Mouse (Mus musculus) spleen, embryonic (tissue): ENCODE data around the gene 4931406C07Rik.

Experiments
- CTCF ChIA-PET: fragments of 350-600 bp; sonication (Branson Sonifier 250); formaldehyde crosslinking; loops from one replicate; lab custom pipeline; 2022; lab: Charles Lee

Gene 4931406C07Rik

GRCm38 (mm10) chr9:15289251-15289650 lies 17.0 kb downstream of the 4931406C07Rik start:
- CTCF ChIA-PET, result no interaction called here

- CTCF ChIA-PET, result no interaction called here
Observed at GRCm38 (mm10) chr9:15288402-15288801, 17.8 kb downstream of the 4931406C07Rik start.

- CTCF ChIA-PET, result no interaction called here
Observed at GRCm38 (mm10) chr9:15287846-15288245, 18.4 kb downstream of the 4931406C07Rik start.

- CTCF ChIA-PET, result no interaction called here
Observed at GRCm38 (mm10) chr9:15285443-15285842, 20.8 kb downstream of the 4931406C07Rik start.

- CTCF ChIA-PET, result no interaction called here
Observed at GRCm38 (mm10) chr9:15280491-15280879, 25.8 kb downstream of the 4931406C07Rik start.

GRCm38 (mm10) chr9:15279649-15280490 lies 26.4 kb downstream of the 4931406C07Rik start, which contains the start of gene Med17:
TSS of gene Med17 (minus strand) at chr9:15279931.
- CTCF ChIA-PET, result interaction anchor here (0.7 kb wide), 1 partner anchor 27 kb away, joined by 4 read pairs; the partner anchor contains the start of gene 4931406C07Rik

- CTCF ChIA-PET, result interaction anchor here (0.6 to 0.7 kb wide), 2 partner anchors 28 to 368 kb away, joined by 4 read pairs; partner anchors contain the start of gene 4931406C07Rik
Observed at GRCm38 (mm10) chr9:15279139-15279648, 27.1 kb downstream of the 4931406C07Rik start.

- CTCF ChIA-PET, result no interaction called here
Observed at GRCm38 (mm10) chr9:15278343-15278742, 27.9 kb downstream of the 4931406C07Rik start.

- CTCF ChIA-PET, result no interaction called here
Observed at GRCm38 (mm10) chr9:15276855-15277254, 29.4 kb downstream of the 4931406C07Rik start.

GRCm38 (mm10) chr9:15273981-15274380 lies 32.3 kb downstream of the 4931406C07Rik start:
- CTCF ChIA-PET, result no interaction called here

GRCm38 (mm10) chr9:15263487-15263886 lies 42.8 kb downstream of the 4931406C07Rik start:
- CTCF ChIA-PET, result no interaction called here

GRCm38 (mm10) chr9:15261980-15262379 lies 44.3 kb downstream of the 4931406C07Rik start:
- CTCF ChIA-PET, result no interaction called here

- CTCF ChIA-PET, result no interaction called here
Observed at GRCm38 (mm10) chr9:15256214-15256613, 50.0 kb downstream of the 4931406C07Rik start.

- CTCF ChIA-PET, result no interaction called here
Observed at GRCm38 (mm10) chr9:15254501-15254900, 51.7 kb downstream of the 4931406C07Rik start.

- CTCF ChIA-PET, result no interaction called here
Observed at GRCm38 (mm10) chr9:15252196-15252595, 54.1 kb downstream of the 4931406C07Rik start.

GRCm38 (mm10) chr9:15250376-15250775 lies 55.9 kb downstream of the 4931406C07Rik start:
- CTCF ChIA-PET, result no interaction called here

- CTCF ChIA-PET, result no interaction called here
Observed at GRCm38 (mm10) chr9:15245319-15246075, 60.8 kb downstream of the 4931406C07Rik start.

GRCm38 (mm10) chr9:15242130-15242529 lies 64.1 kb downstream of the 4931406C07Rik start:
- CTCF ChIA-PET, result no interaction called here

- CTCF ChIA-PET, result no interaction called here
Observed at GRCm38 (mm10) chr9:15241596-15241939, 64.7 kb downstream of the 4931406C07Rik start.

GRCm38 (mm10) chr9:15240863-15241595 lies 65.2 kb downstream of the 4931406C07Rik start:
- CTCF ChIA-PET, result interaction anchor here (0.6 kb wide), 1 partner anchor 264 kb away, joined by 4 read pairs; no protein-coding TSS in a partner anchor

GRCm38 (mm10) chr9:15240006-15240405 lies 66.2 kb downstream of the 4931406C07Rik start:
- CTCF ChIA-PET, result no interaction called here
